Mouse (Mus musculus): ENCODE data around the gene Cntn1.

Cntn1 gene

DNA sequence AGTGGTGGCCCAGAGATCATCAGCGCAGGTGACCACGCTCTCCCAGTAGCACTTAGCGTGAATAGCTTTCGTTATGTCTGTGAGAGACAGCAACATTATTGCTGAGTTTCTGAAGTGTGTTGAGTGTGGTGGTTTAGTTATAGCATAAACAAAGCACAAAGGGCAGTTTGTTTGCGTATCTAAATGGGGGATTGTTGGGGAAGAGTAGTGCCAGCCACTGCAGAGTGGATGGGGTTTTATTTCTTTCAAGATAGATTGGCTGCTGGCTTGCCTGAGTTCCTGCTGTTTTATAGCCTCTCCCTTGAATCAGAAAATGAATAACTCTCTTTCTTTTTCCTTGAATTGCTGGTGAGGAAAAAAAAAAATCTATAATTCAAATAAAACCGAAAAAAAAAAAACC lies 86.1 kb downstream of the Cntn1 start:
- peak; percentile 16 for DNase-seq (ENCODE audit: low spot score)

DNA sequence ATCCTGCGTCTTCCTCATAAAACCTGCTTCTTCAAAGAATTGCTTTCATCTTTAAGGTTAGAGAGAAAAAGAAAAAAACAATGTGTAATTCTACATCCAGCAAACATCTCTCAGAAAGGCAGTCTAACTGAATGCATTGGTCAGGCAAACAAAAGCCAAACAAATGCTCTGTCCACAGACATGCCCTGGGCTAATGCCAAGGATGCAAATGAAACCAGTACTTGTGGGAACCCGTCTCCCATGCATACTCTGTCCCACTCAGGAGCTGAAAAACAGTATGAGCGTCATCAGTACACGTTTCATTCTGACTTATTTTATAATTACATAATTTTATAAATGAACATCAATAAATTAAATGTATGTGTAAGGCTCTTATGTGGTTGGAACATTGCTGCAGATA lies 91.0 kb downstream of the Cntn1 start:
- DNase-seq (ENCODE audit: low spot score) = no peak

DNA sequence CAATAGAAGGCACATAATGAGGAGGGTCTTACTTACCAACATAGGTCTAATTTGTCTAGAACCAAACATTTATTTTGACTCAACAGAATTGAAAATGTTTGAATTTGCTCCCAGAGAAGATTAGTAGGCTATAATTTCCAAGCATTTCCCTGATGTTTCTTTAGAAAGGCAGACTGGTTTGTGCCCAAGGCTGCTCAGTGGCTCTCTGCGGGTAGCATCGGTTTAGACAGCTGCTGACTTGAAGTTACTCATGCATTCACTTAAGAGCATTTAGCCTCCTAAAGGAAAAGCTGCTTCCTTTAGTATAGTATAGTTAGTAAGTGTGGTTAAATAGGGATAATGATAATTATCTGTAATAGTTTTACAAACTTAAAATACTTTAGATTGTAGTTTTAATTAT lies 104.0 kb downstream of the Cntn1 start:
- DNase-seq (ENCODE audit: low spot score) = no peak

DNA sequence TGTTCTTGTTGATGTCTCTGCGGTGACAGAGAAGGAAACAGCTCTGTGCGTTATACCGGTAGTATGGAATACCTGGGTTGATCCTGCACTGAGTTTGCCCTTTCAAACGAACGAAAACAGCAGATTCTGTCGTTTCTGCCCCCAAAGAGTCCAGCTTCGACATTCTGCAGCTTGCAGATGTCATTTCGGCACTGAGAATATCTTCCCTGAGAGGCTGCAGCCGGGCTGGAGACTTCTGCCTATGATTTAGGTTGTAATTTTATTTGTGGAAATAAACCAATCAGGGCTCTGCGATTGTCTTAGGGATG lies 109.8 kb downstream of the Cntn1 start:
- no peak for DNase-seq (ENCODE audit: low spot score)

DNA sequence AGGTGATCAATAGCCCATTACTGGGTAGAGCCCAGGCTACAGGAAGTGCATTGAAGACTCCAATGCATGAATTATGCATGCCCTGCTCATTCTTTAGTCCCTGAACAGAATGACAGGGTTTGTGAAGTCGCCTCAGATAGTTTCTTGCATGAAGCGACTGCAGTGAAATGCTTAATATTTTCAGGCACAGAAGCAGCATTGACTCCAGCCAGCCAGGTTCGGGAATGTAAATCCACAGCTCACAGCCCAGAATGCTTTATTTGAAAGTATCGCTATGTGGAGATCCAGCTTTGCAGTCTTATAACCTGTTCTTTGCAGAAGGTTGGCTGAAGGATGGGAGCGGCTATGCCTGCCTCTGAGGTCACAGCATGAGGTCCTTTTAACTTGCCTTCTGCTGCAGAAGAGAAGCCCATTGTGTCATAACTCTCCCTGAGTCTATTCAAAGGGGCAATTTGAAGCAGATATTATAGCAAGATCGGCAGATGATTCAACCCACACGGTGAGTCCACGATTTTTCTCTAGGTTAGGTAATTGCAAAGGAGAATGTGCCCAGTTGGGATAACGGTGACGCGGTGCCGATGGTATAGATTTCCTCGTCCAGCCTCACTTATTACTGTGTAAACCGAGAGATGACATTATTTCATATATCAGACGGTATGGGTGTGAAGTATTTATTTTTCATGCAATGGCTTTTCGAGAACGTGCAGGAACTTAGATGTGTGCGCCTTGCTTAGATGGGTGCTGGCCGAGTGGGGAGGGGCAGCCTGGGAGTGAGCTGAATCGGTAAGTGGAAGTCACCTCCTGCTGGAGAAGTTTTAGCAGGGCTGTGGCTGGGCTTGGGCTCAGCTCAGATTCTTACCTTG lies 110.4 kb downstream of the Cntn1 start:
- DNase-seq (ENCODE audit: low spot score) = peak; percentile 25

DNA sequence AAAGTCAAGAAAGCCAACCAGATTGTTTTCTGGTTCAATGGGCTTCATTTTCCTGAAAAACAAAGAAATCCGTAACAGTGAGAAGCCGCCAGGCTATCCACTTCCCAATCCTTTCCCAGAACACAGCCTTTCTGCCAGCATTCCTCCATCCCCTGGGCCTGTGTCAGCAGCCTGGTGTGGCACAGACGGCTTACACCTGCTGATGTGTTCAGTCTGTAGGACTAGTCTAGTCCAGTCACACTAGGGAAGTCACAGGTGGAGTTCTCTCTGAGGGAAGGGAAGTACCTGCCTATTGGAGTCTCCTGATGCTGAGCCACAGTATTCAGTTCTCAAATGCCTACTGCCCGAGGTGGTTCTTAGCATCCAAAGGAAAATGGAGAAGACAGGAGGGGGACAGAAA lies 111.9 kb downstream of the Cntn1 start:
- no peak for DNase-seq (ENCODE audit: low spot score)

DNA sequence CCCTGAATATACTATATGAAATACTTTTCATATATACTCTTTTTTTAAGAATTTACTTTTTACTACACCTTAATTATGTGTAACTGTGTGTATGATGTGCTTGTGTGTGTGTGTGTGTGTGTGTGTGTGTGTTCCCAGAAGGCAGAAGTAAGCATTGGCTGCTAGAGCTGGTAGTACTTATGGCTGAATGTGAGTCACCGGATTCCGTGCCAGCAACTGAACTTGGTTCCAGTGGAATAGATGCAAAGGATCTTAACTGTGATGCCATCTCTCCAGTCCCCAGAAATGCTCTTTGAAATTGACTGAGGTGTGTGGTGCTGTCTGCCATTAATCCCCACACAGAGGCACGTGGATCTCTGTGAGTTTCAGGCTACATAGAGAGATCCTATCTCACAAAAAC lies 113.2 kb downstream of the Cntn1 start:
- DNase-seq (ENCODE audit: low spot score) = peak; percentile 10

DNA sequence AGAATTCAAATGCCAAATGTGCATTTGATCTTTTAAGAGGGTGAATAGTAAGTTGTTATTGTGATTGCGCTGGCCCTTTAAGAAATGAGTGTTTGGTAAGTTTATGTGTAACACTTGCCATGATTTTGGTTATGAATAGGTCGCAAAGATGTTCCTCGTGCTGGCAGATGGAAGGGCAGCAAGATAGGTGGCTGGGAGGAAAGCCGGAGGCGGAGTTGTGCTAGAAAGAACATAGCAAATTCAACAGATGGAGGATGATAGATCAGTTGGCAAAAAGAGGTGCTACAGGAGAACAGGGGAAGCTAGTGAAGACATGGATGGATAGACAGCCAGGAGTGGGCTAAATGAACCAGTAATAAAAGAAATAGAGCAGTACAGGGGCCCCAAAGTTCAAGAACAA lies 115.3 kb downstream of the Cntn1 start:
- DNase-seq (ENCODE audit: low spot score) = peak; percentile 44

DNA sequence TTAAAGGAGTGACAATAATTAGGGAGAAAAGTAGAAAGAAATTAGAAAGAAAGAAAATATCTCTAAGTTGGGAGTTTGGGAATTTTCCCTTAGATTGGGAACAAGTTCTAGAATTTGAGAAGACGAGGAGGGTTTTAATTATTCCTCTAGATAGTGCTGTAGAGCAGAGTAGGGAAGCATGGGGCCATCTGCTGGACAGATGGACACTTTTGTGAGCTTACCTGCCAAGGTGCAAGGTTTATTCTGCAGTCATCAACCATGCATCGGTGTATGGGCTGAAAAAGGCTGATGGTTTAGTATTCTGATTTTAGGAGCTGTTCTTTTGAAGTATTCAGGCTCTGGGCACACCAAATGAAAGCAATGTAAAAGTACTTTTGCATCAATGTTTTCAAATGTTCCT lies 124.8 kb downstream of the Cntn1 start:
- no peak for DNase-seq (ENCODE audit: low spot score)

DNA sequence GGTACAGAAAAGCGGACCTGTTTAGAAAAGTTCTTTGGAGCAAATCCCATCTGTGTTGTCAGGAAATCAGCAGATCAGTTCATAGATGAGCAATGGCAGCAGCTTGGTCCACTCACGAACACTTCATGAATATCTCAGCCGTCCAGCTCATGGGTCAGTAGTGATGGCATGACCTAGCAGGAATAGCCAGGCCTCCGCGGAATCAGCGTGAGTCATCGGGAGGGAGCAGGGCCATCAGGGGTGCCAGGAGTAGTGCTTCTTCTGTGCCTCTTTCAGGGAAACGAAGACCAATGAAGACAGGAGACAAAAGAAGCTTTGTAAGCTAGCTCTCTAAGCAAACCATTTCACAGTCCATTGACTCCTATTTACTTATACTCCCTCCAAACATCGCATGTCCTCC lies 126.4 kb downstream of the Cntn1 start:
- no peak for DNase-seq (ENCODE audit: low spot score)

DNA sequence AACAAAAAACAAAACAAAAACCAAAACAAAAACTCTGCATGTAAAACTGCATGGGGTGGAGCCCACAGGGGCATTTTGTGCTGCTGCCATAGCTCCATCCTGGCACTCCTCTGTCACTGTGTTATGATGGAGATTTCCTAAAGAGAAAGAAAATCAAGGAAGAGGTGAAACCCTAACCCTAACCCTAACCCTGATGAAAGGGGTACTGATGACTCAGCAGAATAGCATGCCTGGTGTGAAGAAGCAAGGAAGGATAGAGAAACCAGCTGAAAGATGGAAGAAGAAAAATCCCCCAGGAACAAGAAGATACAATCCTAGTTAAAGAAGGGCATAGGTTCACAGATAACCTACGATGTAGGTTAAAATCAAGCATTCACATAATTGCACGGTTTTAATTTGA lies 134.5 kb downstream of the Cntn1 start:
- DNase-seq (ENCODE audit: low spot score) = no peak

DNA sequence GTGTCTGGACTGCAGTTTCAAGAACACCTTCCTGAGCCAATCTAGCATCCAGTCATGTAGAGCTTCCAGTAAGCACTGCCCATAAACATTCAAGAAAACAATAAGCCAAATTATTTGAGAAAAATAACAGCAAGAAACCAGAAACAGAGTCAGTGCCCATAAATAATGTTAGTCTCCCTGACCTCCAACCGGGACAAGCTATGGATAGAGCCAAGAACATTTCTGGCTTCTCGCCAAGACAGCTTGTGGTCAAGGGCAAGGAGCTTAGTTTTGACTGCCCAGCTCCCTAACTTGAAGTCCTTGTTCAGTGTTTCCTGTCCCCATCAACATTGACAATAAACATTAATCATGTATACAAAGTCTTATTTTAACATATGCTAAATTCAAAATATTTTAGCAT lies 139.0 kb downstream of the Cntn1 start:
- no peak for DNase-seq (ENCODE audit: low spot score)

DNA sequence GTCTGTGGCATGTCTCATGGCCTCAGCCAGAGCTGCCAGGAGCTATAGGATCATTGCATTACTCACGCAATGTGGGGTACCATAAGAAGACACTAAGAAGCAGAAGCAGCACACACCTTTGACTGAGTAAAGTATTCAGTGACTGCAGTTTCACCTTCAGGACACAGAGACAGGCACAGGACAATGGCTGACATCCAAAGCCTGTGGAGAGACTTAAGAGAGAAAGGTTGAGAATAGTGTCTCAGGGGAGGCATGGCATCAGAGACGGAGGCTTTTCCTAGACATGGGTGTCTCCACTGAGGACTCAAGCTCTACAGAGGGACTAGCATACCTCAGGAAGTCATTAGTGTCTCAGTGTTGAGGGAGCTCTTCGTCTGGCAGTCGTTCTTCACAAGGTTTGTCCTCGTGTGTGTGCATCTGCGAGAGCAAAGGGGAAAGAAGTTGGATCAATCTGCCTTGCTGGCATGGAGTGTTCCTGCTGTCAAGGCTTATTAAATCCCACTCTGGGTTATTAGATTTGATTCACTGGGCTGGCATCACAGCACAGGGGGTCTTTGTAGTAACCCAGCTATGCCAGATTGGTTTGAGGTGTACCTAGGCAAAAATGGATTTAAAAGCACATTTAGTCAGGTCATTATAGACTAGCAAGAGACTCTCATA lies 149.5 kb downstream of the Cntn1 start:
- DNase-seq (ENCODE audit: low spot score) = no peak

DNA sequence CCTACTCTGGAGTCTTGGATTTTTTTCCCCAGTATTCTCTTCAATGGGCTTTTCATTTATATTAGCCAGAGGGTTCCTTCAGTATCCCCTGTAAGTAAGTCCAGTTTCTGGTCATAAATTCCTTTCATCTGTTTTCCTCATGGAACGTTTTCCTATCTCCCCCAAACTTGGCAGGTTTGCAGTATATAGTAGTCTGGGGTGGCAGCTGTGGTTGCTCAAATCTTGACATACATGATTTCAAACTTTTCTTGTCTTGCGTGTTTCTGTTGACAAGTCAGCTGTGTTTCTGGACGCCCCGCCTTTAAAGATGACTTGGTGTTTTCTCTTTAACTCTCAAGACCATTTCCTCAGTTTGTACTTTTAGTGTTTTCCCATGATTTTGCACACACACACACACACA lies 155.7 kb downstream of the Cntn1 start:
- no peak for DNase-seq (ENCODE audit: low spot score)

DNA sequence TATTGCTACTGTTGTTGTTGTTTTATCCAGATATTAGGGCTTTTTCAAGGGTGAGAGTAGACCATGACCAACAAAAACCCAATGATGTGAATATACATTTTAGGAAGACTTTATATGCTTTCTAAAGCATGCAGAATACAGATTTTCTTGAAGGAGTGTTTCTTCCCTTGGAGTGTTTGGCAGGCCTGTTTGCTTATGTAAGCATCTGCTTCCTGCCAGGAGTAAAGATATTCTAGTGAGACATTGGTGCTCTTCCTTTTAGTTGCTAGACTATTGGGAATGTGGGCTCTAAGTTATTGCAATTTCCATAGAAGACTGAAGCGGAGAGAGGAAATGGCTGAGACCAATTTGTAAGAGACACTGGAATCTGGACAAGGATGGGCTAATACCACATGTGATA lies 158.8 kb downstream of the Cntn1 start:
- peak; percentile 34 for DNase-seq (ENCODE audit: low spot score)

DNA sequence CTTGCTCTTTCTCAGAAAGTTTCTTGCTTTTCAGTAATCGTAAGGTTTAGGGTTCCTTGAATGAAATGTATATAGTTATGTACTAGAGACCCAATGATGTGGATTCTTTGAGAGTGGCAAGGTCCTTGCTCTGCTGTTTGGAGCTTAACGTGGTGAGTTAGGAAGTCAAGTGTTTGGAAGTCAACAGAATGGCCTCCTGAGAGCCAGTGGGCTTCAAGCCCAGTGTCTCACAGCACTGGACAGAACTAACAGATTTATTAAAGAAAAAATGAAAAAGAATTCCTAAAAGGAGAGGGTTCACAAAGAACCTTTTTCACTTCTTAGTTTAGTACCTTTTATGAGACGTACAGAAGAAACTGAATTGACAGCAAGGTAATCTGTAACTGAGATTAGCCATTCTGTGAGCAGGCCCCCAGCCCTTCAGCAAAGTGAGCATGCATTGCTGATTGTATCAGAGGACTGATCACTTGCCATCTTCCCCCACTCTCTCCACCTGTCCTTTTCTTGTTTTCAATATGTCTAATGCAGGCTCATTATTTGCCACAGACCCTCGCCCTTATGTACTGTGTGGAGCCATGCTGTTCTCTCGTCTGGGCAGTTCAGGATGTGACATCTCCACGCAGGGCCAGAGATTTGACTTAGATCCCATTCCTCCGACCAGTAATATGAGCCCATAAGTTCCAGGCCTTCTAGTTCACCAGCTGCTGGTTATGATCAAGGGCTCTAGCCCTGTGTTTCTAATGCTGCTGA lies 159.7 kb downstream of the Cntn1 start:
- DNase-seq (ENCODE audit: low spot score) = no peak

DNA sequence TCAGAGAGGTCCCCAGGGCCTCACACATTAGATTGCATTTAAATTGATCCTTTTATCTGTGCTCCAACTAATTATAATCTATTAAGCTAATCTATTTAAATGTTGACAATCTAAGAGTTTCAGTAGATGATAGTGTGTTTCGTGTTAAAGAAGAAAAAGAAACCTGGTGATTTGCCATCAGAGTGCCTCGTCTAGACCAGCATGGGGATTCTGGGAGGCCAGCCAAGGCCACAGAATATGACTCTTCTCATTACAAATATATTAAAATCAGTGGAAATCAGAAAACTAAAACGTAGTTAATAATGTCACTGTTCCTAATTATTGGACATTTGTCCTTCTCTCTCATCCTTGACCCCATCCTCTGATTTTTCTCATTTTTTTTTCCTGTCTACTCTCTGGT lies 164.9 kb downstream of the Cntn1 start:
- DNase-seq (ENCODE audit: low spot score) = no peak

DNA sequence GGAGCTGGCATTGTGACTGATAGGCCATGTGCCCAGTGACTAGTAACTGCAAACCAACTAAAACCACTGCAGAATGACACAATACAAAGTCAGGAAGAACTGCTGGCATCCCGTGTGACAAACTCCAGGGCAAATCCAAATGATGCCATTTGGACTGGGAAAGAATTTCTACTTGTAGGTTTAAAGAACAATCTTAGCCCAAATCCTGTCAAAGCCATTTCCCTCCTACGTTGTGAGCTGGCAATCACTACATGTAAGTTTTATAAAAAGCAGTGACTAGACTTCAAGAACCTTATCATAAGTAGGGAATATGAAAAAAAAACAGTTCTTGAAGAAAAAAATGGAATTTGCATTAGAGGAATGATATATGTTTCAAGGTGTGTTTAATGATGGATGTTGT lies 170.5 kb downstream of the Cntn1 start:
- DNase-seq (ENCODE audit: low spot score) = no peak

DNA sequence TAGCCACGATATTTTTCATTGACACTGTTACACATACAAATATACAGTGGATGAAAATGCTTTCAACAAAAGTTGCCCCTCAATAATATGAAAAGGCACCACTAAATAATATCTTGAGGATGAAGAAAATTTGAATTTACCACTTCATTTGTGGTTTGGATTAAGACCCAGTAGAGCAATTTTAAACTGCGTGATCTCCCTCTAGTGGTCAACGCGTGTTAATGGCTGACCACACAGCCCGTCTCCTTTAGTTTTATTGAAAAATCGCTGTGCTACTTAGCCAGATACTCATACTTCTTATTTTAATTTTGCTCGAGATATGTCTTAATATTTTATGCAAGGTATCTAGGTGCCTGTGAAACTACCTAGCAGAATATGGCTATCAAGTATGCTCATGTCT lies 180.4 kb downstream of the Cntn1 start:
- DNase-seq (ENCODE audit: low spot score) = no peak

DNA sequence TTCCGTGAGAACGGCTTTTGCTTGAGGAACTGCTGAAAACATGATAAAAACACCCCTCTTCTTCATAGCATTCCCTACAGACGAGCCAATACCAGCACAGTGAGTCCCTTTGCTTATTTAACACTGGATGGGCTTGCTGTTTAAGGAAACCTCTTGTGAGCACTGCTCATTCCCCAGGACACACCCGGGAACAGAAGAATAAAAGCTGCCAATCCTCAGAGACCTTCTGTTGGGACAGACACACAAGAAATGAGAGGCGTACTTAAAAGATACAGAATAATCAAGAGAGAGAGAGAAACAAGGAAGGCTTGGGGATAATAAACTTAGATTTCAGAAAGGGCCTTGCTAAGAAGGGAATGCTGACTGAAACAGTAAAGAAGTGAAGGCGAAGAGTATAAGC lies 184.9 kb downstream of the Cntn1 start:
- no peak for DNase-seq (ENCODE audit: low spot score)

DNA sequence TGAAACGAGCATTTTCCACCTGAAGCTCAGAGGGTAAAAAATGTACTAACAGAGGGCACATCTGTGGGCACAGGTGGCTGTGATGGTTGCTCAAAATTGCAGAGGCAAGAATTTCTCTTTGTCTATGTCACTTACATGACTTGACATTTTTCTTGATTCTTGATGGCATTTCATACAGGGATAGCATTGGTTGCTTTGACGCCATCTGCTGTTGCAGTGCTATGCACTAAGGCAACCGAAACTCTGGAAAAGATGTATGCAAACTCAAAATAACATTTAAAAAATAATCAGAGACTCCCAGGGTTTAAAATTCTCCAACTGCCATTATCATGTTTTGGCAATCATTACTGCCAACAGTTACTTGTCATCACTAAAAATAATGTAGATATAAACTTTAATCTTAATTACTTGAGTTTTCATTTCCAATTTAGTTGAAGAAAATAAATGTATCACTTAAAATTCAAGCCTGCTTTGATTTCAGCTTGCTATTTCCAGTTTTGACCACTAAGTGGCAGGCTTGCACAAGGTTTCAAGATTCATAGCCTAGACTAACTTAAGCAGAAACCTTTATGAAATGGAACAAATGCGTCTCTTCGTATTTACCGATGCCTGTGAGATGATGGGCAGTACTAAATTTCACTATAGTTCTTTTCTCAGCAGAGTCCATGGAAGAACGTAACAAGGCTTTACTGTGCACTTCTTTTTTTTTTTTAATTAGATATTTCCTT lies 214.2 kb downstream of the Cntn1 start:
- DNase-seq (ENCODE audit: low spot score) = peak; percentile 47

DNA sequence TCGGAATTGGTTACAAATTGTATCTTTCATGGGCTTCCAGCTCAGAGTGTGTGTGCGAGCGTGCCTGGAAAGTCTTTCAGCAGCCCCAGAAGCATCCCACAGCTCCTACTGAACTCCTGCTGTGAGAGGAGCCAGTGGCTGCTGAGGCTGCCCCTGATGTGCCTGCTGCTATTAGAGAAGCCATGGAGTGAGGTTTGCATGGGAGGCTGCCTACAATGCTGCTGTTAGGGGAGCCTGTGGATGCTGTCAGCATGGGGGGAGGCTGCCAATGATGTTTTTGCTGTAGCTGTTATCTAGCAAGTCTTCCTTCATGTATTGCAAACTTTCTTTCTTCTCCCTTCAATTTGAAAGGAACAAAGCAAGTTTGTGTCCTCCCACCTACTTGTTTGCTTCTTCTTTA lies 217.4 kb downstream of the Cntn1 start:
- no peak for DNase-seq (ENCODE audit: low spot score)
